Mouse (Mus musculus): ENCODE measurements around the gene Col4a2.
"Not testable (repeated sequence)": the region's sequence is repeated elsewhere in the genome, so short reads cannot be mapped to it uniquely, and the experiment has no call there.

Gene Col4a2

GRCm38 (mm10) chr8:11460934-11461333, 148.3 kb downstream of the Col4a2 start:
- no peak for DNase-seq (ENCODE audit: low read depth, low spot score)

- no peak for DNase-seq (ENCODE audit: low read depth, low spot score)
Observed at GRCm38 (mm10) chr8:11461847-11462246, 149.2 kb downstream of the Col4a2 start.

GRCm38 (mm10) chr8:11462641-11463040, 150.0 kb downstream of the Col4a2 start:
- no peak for DNase-seq (ENCODE audit: low read depth, low spot score)

- DNase-seq (ENCODE audit: low read depth, low spot score) = no peak
Observed at GRCm38 (mm10) chr8:11463541-11463888, 150.9 kb downstream of the Col4a2 start.

- DNase-seq (ENCODE audit: low read depth, low spot score) = no peak
Observed at GRCm38 (mm10) chr8:11463889-11464706, 151.5 kb downstream of the Col4a2 start.

GRCm38 (mm10) chr8:11464707-11464964, 152.0 kb downstream of the Col4a2 start:
- DNase-seq (ENCODE audit: low read depth, low spot score) = no peak

- DNase-seq (ENCODE audit: low read depth, low spot score) = no peak
Observed at GRCm38 (mm10) chr8:11465619-11466018, 153.0 kb downstream of the Col4a2 start.

- DNase-seq (ENCODE audit: low read depth, low spot score) = not testable (repeated sequence)
Observed at GRCm38 (mm10) chr8:11466528-11466927, 153.9 kb downstream of the Col4a2 start.

GRCm38 (mm10) chr8:11469095-11469494, 156.5 kb downstream of the Col4a2 start:
- no peak for DNase-seq (ENCODE audit: low read depth, low spot score)

- DNase-seq (ENCODE audit: low read depth, low spot score) = no peak
Observed at GRCm38 (mm10) chr8:11470694-11471093, 158.1 kb downstream of the Col4a2 start.

GRCm38 (mm10) chr8:11471309-11471708, 158.7 kb downstream of the Col4a2 start:
- DNase-seq (ENCODE audit: low read depth, low spot score) = no peak

- DNase-seq (ENCODE audit: low read depth, low spot score) = no peak
Observed at GRCm38 (mm10) chr8:11473072-11473471, 160.5 kb downstream of the Col4a2 start.

GRCm38 (mm10) chr8:11475397-11475796, 162.8 kb downstream of the Col4a2 start:
- DNase-seq (ENCODE audit: low read depth, low spot score) = no peak

- DNase-seq (ENCODE audit: low read depth, low spot score) = no peak
Observed at GRCm38 (mm10) chr8:11475876-11476275, 163.3 kb downstream of the Col4a2 start.

- DNase-seq (ENCODE audit: low read depth, low spot score) = no peak
Observed at GRCm38 (mm10) chr8:11476338-11477177, 164.0 kb downstream of the Col4a2 start.

GRCm38 (mm10) chr8:11477178-11477553, 164.6 kb downstream of the Col4a2 start:
- DNase-seq (ENCODE audit: low read depth, low spot score) = no peak

- no peak for DNase-seq (ENCODE audit: low read depth, low spot score)
Observed at GRCm38 (mm10) chr8:11477811-11478761, 165.5 kb downstream of the Col4a2 start, which contains the start of gene Rab20. Gene Rab20, minus strand, starts transcription at chr8:11478710.

GRCm38 (mm10) chr8:11478807-11479527, 166.4 kb downstream of the Col4a2 start:
- no peak for DNase-seq (ENCODE audit: low read depth, low spot score)

GRCm38 (mm10) chr8:11479591-11479990, 167.0 kb downstream of the Col4a2 start:
- no peak for DNase-seq (ENCODE audit: low read depth, low spot score)

- no peak for DNase-seq (ENCODE audit: low read depth, low spot score)
Observed at GRCm38 (mm10) chr8:11481876-11482275, 169.3 kb downstream of the Col4a2 start.

- no peak for DNase-seq (ENCODE audit: low read depth, low spot score)
Observed at GRCm38 (mm10) chr8:11482537-11482936, 169.9 kb downstream of the Col4a2 start.
